Mouse (Mus musculus): ENCODE measurements around the gene Ecsit. TPM values are rescaled to one million over a fixed set of nuclear protein-coding genes. Genes with fewer than 3 reads are reported as not detected.

Ecsit gene
- polyA plus RNA-seq, 1 experiment from 2014 or later, result 30.0 TPM

GRCm38 (mm10) chr9:22122005-22122404 lies 36.8 kb upstream of the Ecsit start:
- 76% methylated on average over 3 of the region's 3 CpGs for WGBS
- Histone ChIP-seq H3K4me1 (ENCODE audit: control insufficient read depth, insufficient read depth, low read length) (peaks cover 4% of the 10 kb centered on the region), H3K4me2 (ENCODE audit: low read depth, low read length) (no peak overlapping the region), H3K27ac (replicated peaks; ENCODE audit: low read depth, low read length) (no peak overlapping the region), H3K9me3 (ENCODE audit: control insufficient read depth, low read length) (no peaks in the 10 kb centered on the region), H3K27me3 (replicated peaks; ENCODE audit: control insufficient read depth, insufficient read depth, low read length) (no peaks in the 10 kb centered on the region), H3K9ac (ENCODE audit: low read depth, low read length) (no peak overlapping the region), H3K36me3 (ENCODE audit: control insufficient read depth, insufficient read depth, low read length) (no peaks in the 10 kb centered on the region), H3K4me3 (ENCODE audit: low read depth, low read length) (no peak overlapping the region)
- ATAC-seq (ENCODE audit: low read depth), result no peak
- DNase-seq (ENCODE audit: low spot score), result no peak

GRCm38 (mm10) chr9:22121545-22121944 lies 36.3 kb upstream of the Ecsit start:
- no peak overlapping the region for H3K4me3 ChIP-seq (ENCODE audit: low read depth, low read length)
- no peak overlapping the region for H3K27ac ChIP-seq (replicated peaks; ENCODE audit: low read depth, low read length)
- H3K9ac ChIP-seq (ENCODE audit: low read depth, low read length), result no peak overlapping the region
- H3K9me3 ChIP-seq (ENCODE audit: control insufficient read depth, low read length), result no peaks in the 10 kb centered on the region
- no peaks in the 10 kb centered on the region for H3K36me3 ChIP-seq (ENCODE audit: control insufficient read depth, insufficient read depth, low read length)
- no peak for DNase-seq (ENCODE audit: low spot score)
- no peak for ATAC-seq (ENCODE audit: low read depth)
- no peak overlapping the region for H3K4me2 ChIP-seq (ENCODE audit: low read depth, low read length)
- H3K4me1 ChIP-seq (ENCODE audit: control insufficient read depth, insufficient read depth, low read length), result peaks cover 4% of the 10 kb centered on the region
- H3K27me3 ChIP-seq (replicated peaks; ENCODE audit: control insufficient read depth, insufficient read depth, low read length), result no peaks in the 10 kb centered on the region

GRCm38 (mm10) chr9:22119543-22119942 lies 34.3 kb upstream of the Ecsit start:
- no peak overlapping the region for H3K4me3 ChIP-seq (ENCODE audit: low read depth, low read length)
- H3K27ac ChIP-seq (replicated peaks; ENCODE audit: low read depth, low read length), result no peak overlapping the region
- no peak for ATAC-seq (ENCODE audit: low read depth)
- DNase-seq (ENCODE audit: low spot score), result no peak
- no peak overlapping the region for H3K4me2 ChIP-seq (ENCODE audit: low read depth, low read length)
- no peak overlapping the region for H3K9ac ChIP-seq (ENCODE audit: low read depth, low read length)
- H3K27me3 ChIP-seq (replicated peaks; ENCODE audit: control insufficient read depth, insufficient read depth, low read length), result no peaks in the 10 kb centered on the region
- H3K4me1 ChIP-seq (ENCODE audit: control insufficient read depth, insufficient read depth, low read length), result peaks cover 13% of the 10 kb centered on the region
- 83% methylated on average over 4 of the region's 4 CpGs for WGBS
- H3K36me3 ChIP-seq (ENCODE audit: control insufficient read depth, insufficient read depth, low read length), result no peaks in the 10 kb centered on the region
- no peaks in the 10 kb centered on the region for H3K9me3 ChIP-seq (ENCODE audit: control insufficient read depth, low read length)

GRCm38 (mm10) chr9:22117754-22118456 lies 32.7 kb upstream of the Ecsit start:
- Histone ChIP-seq H3K27me3 (replicated peaks; ENCODE audit: control insufficient read depth, insufficient read depth, low read length) (no peaks in the 10 kb centered on the region), H3K4me3 (ENCODE audit: low read depth, low read length) (peak overlapping the region; percentile 88), H3K27ac (replicated peaks; ENCODE audit: low read depth, low read length) (no peak overlapping the region), H3K9me3 (ENCODE audit: control insufficient read depth, low read length) (no peaks in the 10 kb centered on the region), H3K9ac (ENCODE audit: low read depth, low read length) (peak overlapping the region; percentile 93; the same call in 1 of the 2 replicates), H3K4me2 (ENCODE audit: low read depth, low read length) (peak overlapping the region; percentile 64), H3K36me3 (ENCODE audit: control insufficient read depth, insufficient read depth, low read length) (peaks cover 13% of the 10 kb centered on the region), H3K4me1 (ENCODE audit: control insufficient read depth, insufficient read depth, low read length) (peaks cover 13% of the 10 kb centered on the region)
- WGBS, result 46% methylated on average over 10 of the region's 10 CpGs
- ATAC-seq (ENCODE audit: low read depth) (no peak), DNase-seq (ENCODE audit: low spot score) (peak; percentile 67)

- Histone ChIP-seq H3K36me3 (ENCODE audit: control insufficient read depth, insufficient read depth, low read length) (peaks cover 23% of the 10 kb centered on the region), H3K4me3 (ENCODE audit: low read depth, low read length) (peak within 1 kb of the TSS; percentile 88), H3K4me2 (ENCODE audit: low read depth, low read length) (peak within 1 kb of the TSS; percentile 64), H3K27me3 (replicated peaks; ENCODE audit: control insufficient read depth, insufficient read depth, low read length) (no peaks in the 10 kb centered on the region), H3K9me3 (ENCODE audit: control insufficient read depth, low read length) (no peaks in the 10 kb centered on the region), H3K4me1 (ENCODE audit: control insufficient read depth, insufficient read depth, low read length) (peaks cover 13% of the 10 kb centered on the region), H3K9ac (ENCODE audit: low read depth, low read length) (peak within 1 kb of the TSS; percentile 93), H3K27ac (replicated peaks; ENCODE audit: low read depth, low read length) (peak within 1 kb of the TSS; percentile 77)
- DNase-seq (ENCODE audit: low spot score), result peak; percentile 98
- under 1% methylated on average over 38 of the region's 52 CpGs for whole genome bisulfite sequencing
- ATAC-seq (ENCODE audit: low read depth), result peak; percentile 98
Measured at GRCm38 (mm10) chr9:22116740-22117426, 31.6 kb upstream of the Ecsit start, which contains the start of gene Elof1. Elof1 (minus strand) TSS chr9:22117172.

- Histone ChIP-seq H3K9ac (ENCODE audit: low read depth, low read length) (peak overlapping the region; percentile 93), H3K4me1 (ENCODE audit: control insufficient read depth, insufficient read depth, low read length) (peaks cover 13% of the 10 kb centered on the region), H3K27me3 (replicated peaks; ENCODE audit: control insufficient read depth, insufficient read depth, low read length) (no peaks in the 10 kb centered on the region), H3K27ac (replicated peaks; ENCODE audit: low read depth, low read length) (peak overlapping the region; percentile 77; the same call in 1 of the 2 replicates), H3K4me2 (ENCODE audit: low read depth, low read length) (peak overlapping the region; percentile 64), H3K9me3 (ENCODE audit: control insufficient read depth, low read length) (no peaks in the 10 kb centered on the region), H3K36me3 (ENCODE audit: control insufficient read depth, insufficient read depth, low read length) (peaks cover 31% of the 10 kb centered on the region), H3K4me3 (ENCODE audit: low read depth, low read length) (peak overlapping the region; percentile 88)
- ATAC-seq (ENCODE audit: low read depth), result no peak
- WGBS, result 37% methylated on average over 15 of the region's 15 CpGs
- no peak for DNase-seq (ENCODE audit: low spot score)
Measured at GRCm38 (mm10) chr9:22116086-22116485, 30.8 kb upstream of the Ecsit start.

- WGBS, result 79% methylated on average over 4 of the region's 4 CpGs
Measured at GRCm38 (mm10) chr9:22115635-22116034, 30.4 kb upstream of the Ecsit start.

GRCm38 (mm10) chr9:22108194-22108593 lies 23.0 kb upstream of the Ecsit start:
- no peak for DNase-seq (ENCODE audit: low spot score)
- H3K36me3 ChIP-seq (ENCODE audit: control insufficient read depth, insufficient read depth, low read length), result peaks cover 38% of the 10 kb centered on the region
- H3K4me3 ChIP-seq (ENCODE audit: low read depth, low read length), result no peak overlapping the region
- H3K9ac ChIP-seq (ENCODE audit: low read depth, low read length), result no peak overlapping the region
- H3K4me1 ChIP-seq (ENCODE audit: control insufficient read depth, insufficient read depth, low read length), result no peaks in the 10 kb centered on the region
- no peaks in the 10 kb centered on the region for H3K9me3 ChIP-seq (ENCODE audit: control insufficient read depth, low read length)
- H3K27me3 ChIP-seq (replicated peaks; ENCODE audit: control insufficient read depth, insufficient read depth, low read length), result no peaks in the 10 kb centered on the region
- H3K27ac ChIP-seq (replicated peaks; ENCODE audit: low read depth, low read length), result no peak overlapping the region
- WGBS, result 90% methylated on average over 6 of the region's 9 CpGs
- no peak overlapping the region for H3K4me2 ChIP-seq (ENCODE audit: low read depth, low read length)
- no peak for ATAC-seq (ENCODE audit: low read depth)

More at GRCm38 (mm10) chr9:22115635-22116034, 30.4 kb upstream of the Ecsit start:
- Histone ChIP-seq H3K27ac (replicated peaks; ENCODE audit: low read depth, low read length) (no peak overlapping the region), H3K9me3 (ENCODE audit: control insufficient read depth, low read length) (no peaks in the 10 kb centered on the region), H3K4me2 (ENCODE audit: low read depth, low read length) (peak overlapping the region; percentile 64), H3K4me3 (ENCODE audit: low read depth, low read length) (peak overlapping the region; percentile 88), H3K9ac (ENCODE audit: low read depth, low read length) (peak overlapping the region; percentile 93), H3K27me3 (replicated peaks; ENCODE audit: control insufficient read depth, insufficient read depth, low read length) (no peaks in the 10 kb centered on the region), H3K36me3 (ENCODE audit: control insufficient read depth, insufficient read depth, low read length) (peaks cover 35% of the 10 kb centered on the region), H3K4me1 (ENCODE audit: control insufficient read depth, insufficient read depth, low read length) (peaks cover 13% of the 10 kb centered on the region)
- DNase-seq (ENCODE audit: low spot score) (no peak), ATAC-seq (ENCODE audit: low read depth) (no peak)

Data from embryonic facial prominence, embryonic 14.5 days (tissue).